12 mouse cellular contexts compared by ENCODE assay signal in genomic region chr4:95434543-95434942, GRCm38 (mm10).
DNase-seq lines count a peak whose midpoint lies in the region; ATAC-seq and TF ChIP-seq lines count a peak whose summit lies in the region.
"Had no signal": no experiment of that assay in that cellular context is flagged by ENCODE, and none has a peak within 500 bp of the region (broad histone marks: within the 10 kb centered on the region; RNA-seq: fewer than 3 reads in every experiment).

No protein-coding gene starts in this region.

- no peak overlapping the region for H3ac ChIP-seq in myocyte (ENCODE audit: control insufficient read depth, insufficient read length)

- no peak overlapping the region for H3K4me3 ChIP-seq in embryonic facial prominence, embryonic 14.5 days (ENCODE audit: low read depth, low read length)
- H3K4me3 ChIP-seq in embryonic facial prominence, embryonic 10.5 days = no peak overlapping the region
- H3K4me3 ChIP-seq in myocyte = no peak overlapping the region
- H3K4me3 ChIP-seq: forebrain, embryonic 13.5 days had no signal

- peak; percentile 60 for DNase-seq in embryonic facial prominence, embryonic 14.5 days (ENCODE audit: low spot score)
- DNase-seq in embryonic facial prominence, embryonic 10.5 days (ENCODE audit: low spot score) = no peak
- DNase-seq in kidney, postnatal 14 days = peak; percentile 8
- DNase-seq in kidney, postnatal 36 days = no peak
- peak; percentile 67 for DNase-seq in brain, embryonic 14.5 days (ENCODE audit: low read depth)
- no peak for DNase-seq in urinary bladder, adult 2 months (ENCODE audit: low spot score)
- no peak for DNase-seq in spleen, adult 12 weeks (ENCODE audit: low spot score)
- DNase-seq: cerebellum, adult 9-10 months; heart, postnatal 4 days had no signal

- ATAC-seq in embryonic facial prominence, embryonic 14.5 days (ENCODE audit: low read depth) = no peak
- ATAC-seq: activated CD4-positive, CD25-positive, alpha-beta regulatory T cell, adult 4 months; forebrain, embryonic 13.5 days had no signal

- WGBS in embryonic facial prominence, embryonic 14.5 days = 27% methylated on average over 4 of the region's 4 CpGs
- WGBS in embryonic facial prominence, embryonic 10.5 days = 33% methylated on average over 4 of the region's 4 CpGs

- no peaks in the 10 kb centered on the region for H3K79me2 ChIP-seq in myocyte (ENCODE audit: control insufficient read depth, insufficient read depth)

- no peak overlapping the region for H3K4me2 ChIP-seq in embryonic facial prominence, embryonic 14.5 days (ENCODE audit: low read depth, low read length)
- peak overlapping the region; percentile 18 for H3K4me2 ChIP-seq in myocyte (ENCODE audit: low read depth)
- H3K4me2 ChIP-seq: forebrain, embryonic 13.5 days had no signal

- no peak overlapping the region for H3K9ac ChIP-seq in embryonic facial prominence, embryonic 14.5 days (ENCODE audit: low read depth, low read length)
- H3K9ac ChIP-seq: forebrain, embryonic 13.5 days had no signal

- H3K27me3 ChIP-seq in embryonic facial prominence, embryonic 14.5 days (replicated peaks; ENCODE audit: control insufficient read depth, insufficient read depth, low read length) = no peaks in the 10 kb centered on the region
- H3K27me3 ChIP-seq in embryonic facial prominence, embryonic 10.5 days (replicated peaks; ENCODE audit: low read depth, poor library complexity, severe bottlenecking) = no peaks in the 10 kb centered on the region
- H3K27me3 ChIP-seq in myocyte (ENCODE audit: control insufficient read depth, insufficient read depth, insufficient read length) = no peaks in the 10 kb centered on the region
- H3K27me3 ChIP-seq: forebrain, embryonic 13.5 days had no signal

- TF ChIP-seq CTCF in brain, embryonic 14.5 days (IDR thresholded peaks at IDR 0.05; ENCODE audit: borderline replicate concordance, extremely low read depth, insufficient read depth, insufficient read length) = no peak

- H3K9me3 ChIP-seq in embryonic facial prominence, embryonic 14.5 days (ENCODE audit: control insufficient read depth, low read length) = no peaks in the 10 kb centered on the region
- H3K9me3 ChIP-seq in embryonic facial prominence, embryonic 10.5 days = 0 out of 2 replicates have a peak, but pooled peaks cover 3% of the 10 kb centered on the region
- H3K9me3 ChIP-seq: forebrain, embryonic 13.5 days had no signal

- no peak overlapping the region for H3K27ac ChIP-seq in embryonic facial prominence, embryonic 14.5 days (replicated peaks; ENCODE audit: low read depth, low read length)
- no peak overlapping the region for H3K27ac ChIP-seq in embryonic facial prominence, embryonic 10.5 days (replicated peaks)
- H3K27ac ChIP-seq: forebrain, embryonic 13.5 days had no signal

- no peaks in the 10 kb centered on the region for H3K4me1 ChIP-seq in embryonic facial prominence, embryonic 14.5 days (ENCODE audit: control insufficient read depth, insufficient read depth, low read length)
- no peaks in the 10 kb centered on the region for H3K4me1 ChIP-seq in embryonic facial prominence, embryonic 10.5 days

- TF ChIP-seq POLR2A in brain, embryonic 14.5 days (IDR thresholded peaks at IDR 0.05; ENCODE audit: borderline replicate concordance, extremely low read depth, insufficient read depth, insufficient read length, poor library complexity, severe bottlenecking) = no peak
- no peak for TF ChIP-seq POLR2A in myocyte (IDR thresholded peaks at IDR 0.05; ENCODE audit: insufficient read length, low read depth)

- H3K36me3 ChIP-seq in embryonic facial prominence, embryonic 14.5 days (ENCODE audit: control insufficient read depth, insufficient read depth, low read length) = no peaks in the 10 kb centered on the region
- no peaks in the 10 kb centered on the region for H3K36me3 ChIP-seq in embryonic facial prominence, embryonic 10.5 days (replicated peaks)
- H3K36me3 ChIP-seq in myocyte (ENCODE audit: control insufficient read depth, insufficient read depth) = no peaks in the 10 kb centered on the region

TF ChIP-seq in myocyte, 11 proteins besides CTCF, POLR2A, EP300 and RAD21:
- no peak for TF ChIP-seq SRF (IDR thresholded peaks at IDR 0.05; ENCODE audit: control insufficient read depth, insufficient read length, low read depth)
- TF ChIP-seq USF1 (IDR thresholded peaks at IDR 0.05; ENCODE audit: low read depth) = no peak
- TF ChIP-seq E2F4 (IDR thresholded peaks at IDR 0.05; ENCODE audit: insufficient read depth) = no peak
- no peak for TF ChIP-seq MYOD1 (IDR thresholded peaks at IDR 0.05; ENCODE audit: control insufficient read depth in 1 of 3, insufficient read length in 2 of 3, low read depth in 2 of 3)
- TF ChIP-seq REST (IDR thresholded peaks at IDR 0.05; ENCODE audit: insufficient read depth, insufficient read length) = no peak
- no peak for TF ChIP-seq MYOG (IDR thresholded peaks at IDR 0.05; ENCODE audit: control insufficient read depth in 1 of 3, insufficient read depth in 1 of 3, insufficient read length in 2 of 3, low read depth in 2 of 3)
- no peak for TF ChIP-seq POLR2AphosphoS2 (IDR thresholded peaks at IDR 0.05; ENCODE audit: insufficient read length, low read depth)
- TF ChIP-seq MAX (IDR thresholded peaks at IDR 0.05; ENCODE audit: low read depth) = no peak
- TF ChIP-seq TCF12 (IDR thresholded peaks at IDR 0.05; ENCODE audit: insufficient read depth, poor library complexity, severe bottlenecking) = no peak
- TF ChIP-seq CEBPB (IDR thresholded peaks at IDR 0.05; ENCODE audit: insufficient read depth, poor library complexity, severe bottlenecking) = no peak
- TF ChIP-seq TCF3 (IDR thresholded peaks at IDR 0.05; ENCODE audit: insufficient read length, low read depth) = no peak

Comparison
In these comparisons a context has a peak if more than half of its experiments do, and no peak if none do; other contexts are left out.
1. DNase-seq: peak in embryonic facial prominence, embryonic 14.5 days (single experiment), kidney, postnatal 14 days (single experiment) and brain, embryonic 14.5 days (single experiment); none in embryonic facial prominence, embryonic 10.5 days (single experiment), kidney, postnatal 36 days (0 of 2), urinary bladder, adult 2 months (single experiment) and spleen, adult 12 weeks (single experiment).